Mouse (Mus musculus) spleen, adult 2 months (tissue): Measurements from ENCODE around the gene Tbc1d5. TPM values are rescaled to one million over a fixed set of nuclear protein-coding genes. Genes with fewer than 3 reads are reported as not detected.

Experiments
- DNase-seq, 2 experiments: peaks; one replicate each; pipeline versions ENCODE4 v3.0.0 to v3.0.0-alpha.2; 2012 to 2021; ENCODE audit warnings: low spot score in 2 of 2, low read depth in 1 of 2
- H3K27ac ChIP-seq: fragments of 200-500 bp; 2 replicates; pipeline ENCODE4 v1.5.1; 2012; ENCODE audit warnings: low read length, inconsistent platforms; ENCODE audit not compliant: insufficient read depth
- H3K27me3 ChIP-seq: fragments of 200-500 bp; 2 replicates; pipeline ENCODE4 v1.6.1; 2012; ENCODE audit warnings: mild to moderate bottlenecking, moderate library complexity, low read length, inconsistent platforms; ENCODE audit not compliant: control insufficient read depth, insufficient read depth
- H3K36me3 ChIP-seq: fragments of 200-500 bp; 2 replicates; pipeline ENCODE4 v1.6.1; 2012; ENCODE audit warnings: mild to moderate bottlenecking, low read length, inconsistent platforms; ENCODE audit not compliant: control insufficient read depth, insufficient read depth
- H3K4me1 ChIP-seq: fragments of 200-500 bp; 2 replicates; pipeline ENCODE4 v1.6.1; 2011; ENCODE audit warnings: inconsistent platforms; ENCODE audit not compliant: control insufficient read depth, insufficient read depth, insufficient read length
- H3K4me3 ChIP-seq: fragments of 200-500 bp; 2 replicates; pipeline ENCODE4 v1.5.1; 2011; ENCODE audit warnings: mild to moderate bottlenecking, inconsistent platforms; ENCODE audit not compliant: insufficient read depth, insufficient read length; ENCODE audit errors: extremely low read depth
- CTCF ChIP-seq: fragments of 200-500 bp; IDR thresholded peaks from 2 replicates; pipeline ENCODE4 v1.5.1; 2011; ENCODE audit warnings: mild to moderate bottlenecking, inconsistent platforms; ENCODE audit not compliant: insufficient read depth, insufficient read length, insufficient replicate concordance; ENCODE audit errors: extremely low read depth
- POLR2A ChIP-seq: fragments of 200-500 bp; IDR thresholded peaks from 2 replicates; pipeline ENCODE4 v1.6.1; 2011; ENCODE audit warnings: low read depth, low read length, inconsistent platforms
- WGBS: fragments of 180-500 bp; shearing (Covaris S2); methylation state at CpG from one replicate; pipeline ENCODE4 v1.1.7; 2018; 5-methylcytosine and 5-hydroxymethylcytosine counted together
- polyA plus RNA-seq: library from polyadenylated mRNA; depleted of rRNA; stranded (reverse); fragments of >200 nt; gene quantifications from 2 replicates; pipeline ENCODE4 v1.2.3, GENCODE M21; 2012

Tbc1d5 gene
- polyA plus RNA-seq, 1 experiment: 11.4 TPM

DNA sequence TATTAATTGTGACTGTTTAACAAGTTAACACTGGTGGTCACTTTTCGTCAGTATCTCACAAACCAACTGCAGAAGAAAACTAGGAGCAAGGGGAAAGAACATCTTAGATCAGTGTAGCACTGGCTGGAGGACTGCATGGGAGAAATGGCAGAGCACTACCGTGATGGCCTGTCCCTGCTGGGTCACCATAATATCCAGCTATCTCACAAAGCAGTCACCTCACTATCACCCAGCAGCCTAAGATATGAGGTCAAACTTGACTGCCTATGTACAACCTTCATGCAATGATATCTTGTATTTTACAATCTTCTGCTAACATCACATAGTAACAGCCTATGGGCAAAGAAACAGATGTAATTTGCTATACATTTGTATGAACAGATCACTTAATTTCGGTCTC is 274.7 kb downstream of the Tbc1d5 start:
- 92% methylated on average over 3 of the region's 3 CpGs for WGBS
- Histone ChIP-seq H3K4me1 (no peaks in the 10 kb centered on the region), H3K4me3 (no peak overlapping the region), H3K27ac (no peak overlapping the region), H3K36me3 (no peaks in the 10 kb centered on the region), H3K27me3 (no peaks in the 10 kb centered on the region)
- TF ChIP-seq CTCF (no peak), POLR2A (no peak)
- no peak for DNase-seq

DNA sequence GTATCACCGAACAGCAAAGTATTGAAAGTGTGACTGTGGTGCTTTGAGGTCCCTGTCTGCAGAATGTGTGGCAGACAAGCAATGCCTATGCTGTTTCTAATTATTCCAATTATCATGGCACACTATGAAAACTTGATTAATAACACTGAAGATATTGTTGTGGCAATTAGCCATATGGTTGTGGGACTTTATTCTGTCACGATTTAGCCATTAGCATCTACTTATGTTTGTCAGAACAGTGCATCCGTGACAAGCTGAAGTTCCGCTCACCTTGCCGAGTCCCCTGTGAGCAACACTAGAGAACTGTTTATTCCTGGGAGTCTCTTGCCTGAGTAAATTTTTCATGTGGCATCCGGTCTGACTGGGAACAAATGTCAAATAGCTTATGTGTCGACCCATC is 281.3 kb downstream of the Tbc1d5 start:
- no peak for DNase-seq
- no peak overlapping the region for H3K27ac ChIP-seq
- H3K4me1 ChIP-seq: no peaks in the 10 kb centered on the region
- H3K27me3 ChIP-seq: no peaks in the 10 kb centered on the region
- WGBS: 96% methylated on average over 7 of the region's 7 CpGs
- H3K4me3 ChIP-seq: no peak overlapping the region
- TF ChIP-seq POLR2A (no peak), CTCF (no peak)
- no peaks in the 10 kb centered on the region for H3K36me3 ChIP-seq

DNA sequence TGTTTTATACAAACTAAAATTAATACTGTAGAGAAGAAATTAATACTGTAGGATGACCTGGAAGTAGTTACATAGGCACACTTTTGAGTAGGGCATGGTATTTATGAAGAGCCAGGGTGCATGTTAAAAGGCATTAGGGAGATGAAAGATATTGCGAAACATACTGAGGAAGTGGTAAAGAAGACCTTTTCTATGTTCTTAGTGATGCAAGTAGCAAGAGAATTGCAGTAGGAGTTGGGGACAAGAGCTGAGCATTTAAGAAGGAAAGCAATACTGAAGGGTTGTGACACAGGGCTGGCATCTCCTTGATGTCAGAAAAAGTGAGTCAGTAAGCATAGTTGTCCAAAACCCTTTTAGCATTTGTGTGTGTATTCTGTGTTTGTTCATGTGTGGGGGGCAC is 289.7 kb downstream of the Tbc1d5 start:
- Histone ChIP-seq H3K27me3 (no peaks in the 10 kb centered on the region), H3K4me1 (no peaks in the 10 kb centered on the region), H3K27ac (no peak overlapping the region), H3K36me3 (no peaks in the 10 kb centered on the region), H3K4me3 (no peak overlapping the region)
- TF ChIP-seq CTCF (no peak), POLR2A (no peak)
- WGBS: 92% methylated on average over 1 of the region's 1 CpGs
- no peak for DNase-seq

DNA sequence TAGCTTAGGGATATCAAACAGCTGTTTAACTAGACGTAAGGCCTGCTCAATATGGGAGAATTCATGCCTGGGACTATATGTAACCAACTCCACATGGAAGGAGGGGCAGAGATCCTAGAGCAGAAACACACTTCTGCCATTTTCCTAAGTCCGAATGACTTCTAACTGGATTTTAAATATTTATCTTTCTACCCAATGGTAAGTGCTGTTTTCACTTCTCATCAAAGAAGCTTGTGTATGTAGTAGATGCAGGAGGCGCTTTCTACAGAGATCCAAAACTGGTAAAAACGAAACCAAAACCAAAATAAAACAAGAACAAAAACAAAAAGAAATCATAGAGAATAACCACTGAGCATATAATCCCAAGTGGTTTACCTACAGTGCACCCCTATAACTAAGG is 299.2 kb downstream of the Tbc1d5 start:
- 70% methylated on average over 4 of the region's 4 CpGs for WGBS
- TF ChIP-seq CTCF (no peak), POLR2A (no peak)
- Histone ChIP-seq H3K4me3 (no peak overlapping the region), H3K27ac (no peak overlapping the region), H3K36me3 (no peaks in the 10 kb centered on the region), H3K4me1 (peaks cover 2% of the 10 kb centered on the region), H3K27me3 (no peaks in the 10 kb centered on the region)
- no peak for DNase-seq

DNA sequence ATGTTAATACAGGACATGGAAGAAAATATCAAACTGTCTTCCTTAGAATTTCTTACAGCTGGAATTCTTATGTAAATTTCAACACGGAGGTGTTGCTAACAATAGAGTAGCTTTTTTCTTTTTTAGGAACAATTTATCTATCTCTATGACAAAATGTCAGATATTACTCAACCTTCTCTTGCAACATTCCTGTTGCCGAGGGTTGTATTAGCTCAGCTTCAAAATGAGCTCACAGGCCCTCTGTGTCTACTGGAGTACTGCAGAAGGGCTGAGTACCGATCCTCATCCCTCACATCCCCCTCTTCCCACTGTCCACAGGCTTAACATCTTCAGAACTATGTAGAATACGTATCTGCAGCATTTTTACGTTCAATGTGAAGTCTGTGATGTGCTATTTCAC is 302.7 kb downstream of the Tbc1d5 start:
- TF ChIP-seq CTCF (no peak), POLR2A (no peak)
- 87% methylated on average over 5 of the region's 5 CpGs for WGBS
- Histone ChIP-seq H3K27ac (no peak overlapping the region), H3K4me3 (no peak overlapping the region), H3K27me3 (no peaks in the 10 kb centered on the region), H3K4me1 (peaks cover 2% of the 10 kb centered on the region), H3K36me3 (no peaks in the 10 kb centered on the region)
- DNase-seq: no peak

DNA sequence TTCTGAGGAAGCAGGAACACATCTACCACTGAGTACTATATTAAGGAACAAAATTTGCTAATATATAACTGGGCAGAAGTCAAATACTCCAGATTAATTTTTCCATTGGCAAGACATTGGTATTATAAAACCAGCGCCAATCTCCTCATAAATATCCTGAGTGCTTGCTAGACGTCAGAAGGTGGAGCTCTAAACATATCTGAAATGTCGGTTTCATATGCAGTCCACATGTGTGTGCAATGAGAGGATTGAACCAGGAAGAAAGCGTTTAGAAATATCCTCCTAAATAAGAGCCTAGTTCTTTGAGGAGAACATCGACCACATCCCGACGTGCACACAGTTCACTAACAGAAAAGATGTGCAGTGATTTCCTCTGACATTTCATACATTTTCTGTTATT is 305.1 kb downstream of the Tbc1d5 start:
- Histone ChIP-seq H3K36me3 (no peaks in the 10 kb centered on the region), H3K27me3 (no peaks in the 10 kb centered on the region), H3K4me1 (no peaks in the 10 kb centered on the region), H3K27ac (no peak overlapping the region), H3K4me3 (no peak overlapping the region)
- TF ChIP-seq CTCF (no peak), POLR2A (no peak)
- DNase-seq: no peak
- 78% methylated on average over 7 of the region's 7 CpGs for WGBS

DNA sequence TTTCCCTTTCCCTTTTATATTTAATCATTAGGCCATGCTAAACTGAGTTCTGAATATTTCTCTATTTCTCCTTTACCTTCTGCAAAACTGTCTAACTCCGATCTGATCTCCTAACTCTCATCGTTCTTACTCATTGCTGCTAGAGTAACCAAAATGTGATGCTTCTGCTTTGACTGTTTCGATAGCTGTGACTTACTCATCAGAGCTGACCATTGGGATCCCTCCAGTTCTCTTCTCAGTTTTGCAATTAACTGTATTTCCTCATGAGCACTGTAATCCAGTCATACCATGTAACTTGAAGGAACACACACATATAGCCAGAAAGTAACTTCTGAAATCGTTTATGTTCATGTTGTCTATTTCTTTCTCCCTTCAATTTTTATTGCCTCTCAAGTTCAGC is 306.6 kb downstream of the Tbc1d5 start:
- no peak overlapping the region for H3K4me3 ChIP-seq
- DNase-seq: no peak
- no peaks in the 10 kb centered on the region for H3K36me3 ChIP-seq
- H3K27ac ChIP-seq: no peak overlapping the region
- no peaks in the 10 kb centered on the region for H3K4me1 ChIP-seq
- WGBS: 86% methylated on average over 4 of the region's 4 CpGs
- TF ChIP-seq CTCF (no peak), POLR2A (no peak)
- H3K27me3 ChIP-seq: no peaks in the 10 kb centered on the region

DNA sequence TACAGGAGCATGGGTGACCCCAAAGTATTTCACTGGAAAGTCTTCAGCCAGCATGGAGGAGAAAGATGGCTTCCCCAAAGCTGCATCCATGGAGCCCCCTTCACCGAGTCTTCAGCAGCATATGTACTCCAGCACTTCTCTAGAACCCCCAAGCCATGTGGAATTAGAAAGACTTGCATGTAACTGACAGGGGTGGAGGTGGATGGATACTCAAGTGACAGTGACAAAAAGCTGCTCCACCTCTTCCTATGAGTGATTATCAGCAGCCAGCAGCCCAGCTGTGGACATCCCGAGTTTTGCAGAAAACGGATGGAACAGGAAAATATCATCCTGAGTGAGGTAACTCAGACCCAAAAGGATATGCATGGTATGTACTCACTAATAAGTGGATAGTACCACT is 311.9 kb downstream of the Tbc1d5 start:
- TF ChIP-seq POLR2A: no peak
- no peak for TF ChIP-seq CTCF
- Histone ChIP-seq H3K4me3 (no peak overlapping the region), H3K27me3 (no peaks in the 10 kb centered on the region), H3K36me3 (no peaks in the 10 kb centered on the region), H3K27ac (no peak overlapping the region), H3K4me1 (no peaks in the 10 kb centered on the region)
- DNase-seq: no peak
- WGBS: 94% methylated on average over 3 of the region's 3 CpGs
